Mouse (Mus musculus) CH12.LX (cell line): ENCODE measurements at regions not wholly inside any gene's neighbourhood (a gene's known extent, or its start where the extent isn't known, plus 50 kb on each side); places are given as distances from the start of the nearest gene placed in this dataset.

Experiments
- DNase-seq: peaks from one replicate; pipeline ENCODE4 v3.0.0-alpha.2; 2013; ENCODE audit errors: extremely low read depth
- H3K27ac ChIP-seq: 2 replicates; pipeline ENCODE4 v1.5.1; 2012; ENCODE audit warnings: low read depth, mild to moderate bottlenecking, control low read depth, moderate library complexity; ENCODE audit not compliant: insufficient read depth
- H3K27me3 ChIP-seq: replicated peaks from 2 replicates; pipeline ENCODE3; 2012; ENCODE audit warnings: inconsistent platforms
- H3K36me3 ChIP-seq, 2 experiments: replicated peaks in 1 of 2; 2 replicates each; pipeline versions ENCODE3 to v1.6.1; 2012; ENCODE audit warnings: inconsistent platforms in 1 of 2, low read length in 1 of 2, mild to moderate bottlenecking in 1 of 2, mixed read lengths in 1 of 2, moderate library complexity in 1 of 2; ENCODE audit not compliant: control insufficient read depth in 1 of 2, insufficient read depth in 1 of 2
- H3K4me1 ChIP-seq, 2 experiments: 2 replicates each; pipeline ENCODE4 v1.6.1; 2012; ENCODE audit warnings: inconsistent platforms in 1 of 2, moderate library complexity in 1 of 2; ENCODE audit not compliant: insufficient read depth in 2 of 2, control insufficient read depth in 1 of 2
- H3K4me2 ChIP-seq: 2 replicates; pipeline ENCODE4 v1.6.1; 2012; ENCODE audit warnings: low read depth, mild to moderate bottlenecking, control low read depth; ENCODE audit not compliant: poor library complexity, insufficient read depth, severe bottlenecking
- H3K4me3 ChIP-seq, 3 experiments: fragments of 150-350 bp in 1 of 3; sonication (generic) in 1 of 3; replicated peaks in 1 of 3; 2 replicates each; pipeline versions ENCODE3 to v1.5.1; 2011 to 2012; ENCODE audit warnings: low read depth in 2 of 3, low read length in 2 of 3, mild to moderate bottlenecking in 2 of 3, moderate library complexity in 2 of 3, control low read depth in 1 of 3, improper control_type of control experiment in 1 of 3, inconsistent platforms in 1 of 3, mixed read lengths in 1 of 3; ENCODE audit not compliant: poor library complexity in 1 of 3
- H3K79me2 ChIP-seq: replicated peaks from 2 replicates; pipeline ENCODE4 v1.6.1; 2012; ENCODE audit warnings: mild to moderate bottlenecking, moderate library complexity; ENCODE audit not compliant: control insufficient read depth, poor library complexity, insufficient read depth, severe bottlenecking; ENCODE audit errors: extremely low read depth
- H3K9ac ChIP-seq: 2 replicates; pipeline ENCODE4 v1.6.1; 2012; ENCODE audit warnings: low read depth, mild to moderate bottlenecking, control low read depth, moderate library complexity; ENCODE audit not compliant: insufficient read depth
- H3K9me3 ChIP-seq: replicated peaks from 2 replicates; pipeline ENCODE3; 2012; ENCODE audit warnings: low read length, inconsistent platforms, mixed read lengths
- CHD2 ChIP-seq: IDR thresholded peaks from 2 replicates; pipeline ENCODE4 v1.6.1; 2011; ENCODE audit warnings: low read length, improper control_type of control experiment
- CTCF ChIP-seq, 2 experiments: IDR thresholded peaks in 1 of 2; conservative IDR thresholded peaks in 1 of 2; 2 replicates each; pipeline ENCODE4 v1.5.1; 2011 to 2012; ENCODE audit warnings: low read depth in 2 of 2, low read length in 2 of 2, improper control_type of control experiment in 1 of 2, inconsistent platforms in 1 of 2, mild to moderate bottlenecking in 1 of 2, moderate library complexity in 1 of 2
- E2F4 ChIP-seq: IDR thresholded peaks from 2 replicates; pipeline ENCODE4 v1.6.1; 2011; ENCODE audit warnings: low read depth, low read length, improper control_type of control experiment; ENCODE audit not compliant: insufficient replicate concordance
- HCFC1 ChIP-seq: IDR thresholded peaks from 2 replicates; pipeline ENCODE4 v1.6.1; 2012; ENCODE audit warnings: low read depth, mild to moderate bottlenecking, inconsistent platforms, low read length, improper control_type of control experiment
- JUN ChIP-seq: IDR thresholded peaks from 2 replicates; pipeline ENCODE4 v1.6.1; 2011; ENCODE audit warnings: low read depth, mild to moderate bottlenecking, low read length, improper control_type of control experiment, moderate library complexity; ENCODE audit not compliant: insufficient read depth
- JUND ChIP-seq: conservative IDR thresholded peaks from 2 replicates; pipeline ENCODE4 v1.6.1; 2011; ENCODE audit warnings: low read depth, low read length, improper control_type of control experiment
- MAFK ChIP-seq: IDR thresholded peaks from 2 replicates; pipeline ENCODE4 v1.6.1; 2011; ENCODE audit warnings: low read length, improper control_type of control experiment; ENCODE audit not compliant: insufficient replicate concordance
- MAX ChIP-seq: IDR thresholded peaks from 2 replicates; pipeline ENCODE4 v1.6.1; 2011; ENCODE audit warnings: low read length, improper control_type of control experiment
- MEF2A ChIP-seq: IDR thresholded peaks from 2 replicates; pipeline ENCODE4 v1.6.1; 2014; ENCODE audit warnings: low read depth, mild to moderate bottlenecking, inconsistent platforms, low read length, improper control_type of control experiment, borderline replicate concordance
- NELFE ChIP-seq: IDR thresholded peaks from 2 replicates; pipeline ENCODE4 v1.6.1; 2011; ENCODE audit warnings: low read depth, low read length, improper control_type of control experiment
- NRF1 ChIP-seq: IDR thresholded peaks from 2 replicates; pipeline ENCODE4 v1.6.1; 2014; ENCODE audit warnings: low read depth, mild to moderate bottlenecking, inconsistent platforms, low read length, improper control_type of control experiment, moderate library complexity
- PAX5 ChIP-seq: IDR thresholded peaks from 2 replicates; pipeline ENCODE4 v1.6.1; 2012; ENCODE audit warnings: low read length, inconsistent platforms, mixed read lengths
- POLR2AphosphoS2 ChIP-seq: IDR thresholded peaks from 2 replicates; pipeline ENCODE4 v1.6.1; 2011; ENCODE audit warnings: low read depth, low read length, improper control_type of control experiment
- RAD21 ChIP-seq: IDR thresholded peaks from 2 replicates; pipeline ENCODE4 v1.6.1; 2011; ENCODE audit warnings: low read depth, mild to moderate bottlenecking, low read length, improper control_type of control experiment, moderate library complexity
- RCOR1 ChIP-seq: conservative IDR thresholded peaks from 2 replicates; pipeline ENCODE4 v1.6.1; 2012; ENCODE audit warnings: low read depth, mild to moderate bottlenecking, inconsistent platforms, low read length, improper control_type of control experiment
- TBP ChIP-seq: conservative IDR thresholded peaks from 2 replicates; pipeline ENCODE4 v1.6.1; 2011; ENCODE audit warnings: low read depth, low read length, improper control_type of control experiment
- TCF12 ChIP-seq: IDR thresholded peaks from 2 replicates; pipeline ENCODE4 v1.6.1; 2014; ENCODE audit warnings: low read depth, mild to moderate bottlenecking, inconsistent platforms, low read length, improper control_type of control experiment
- UBTF ChIP-seq: IDR thresholded peaks from 2 replicates; pipeline ENCODE4 v1.6.1; 2012; ENCODE audit warnings: low read depth, mild to moderate bottlenecking, inconsistent platforms, low read length, improper control_type of control experiment, moderate library complexity
- USF2 ChIP-seq: conservative IDR thresholded peaks from 2 replicates; pipeline ENCODE4 v1.6.1; 2011; ENCODE audit warnings: low read depth, low read length, improper control_type of control experiment
- ZC3H11A ChIP-seq: IDR thresholded peaks from 2 replicates; pipeline ENCODE4 v1.6.1; 2012; ENCODE audit warnings: low read depth, mild to moderate bottlenecking, inconsistent platforms, low read length, improper control_type of control experiment
- ZKSCAN1 ChIP-seq: IDR thresholded peaks from 2 replicates; pipeline ENCODE4 v1.6.1; 2012; ENCODE audit warnings: low read depth, inconsistent platforms, low read length, improper control_type of control experiment, borderline replicate concordance
- ZNF384 ChIP-seq: IDR thresholded peaks from 2 replicates; pipeline ENCODE4 v1.6.1; 2012; ENCODE audit warnings: low read depth, low read length, improper control_type of control experiment, inconsistent platforms
- dilution Hi-C: fragments of 300-500 bp; cut with MboI; formaldehyde crosslinking; loops from 2 replicates; pipeline ENCODE4 v1.14.3; 2020; ENCODE audit warnings: low sequenced_read_pairs; ENCODE audit not compliant: extremely low pct_unique_long_range_greater_than_20kb, extremely low pct_ligation_motif_present
- in situ Hi-C: fragments of 300-500 bp; cut with MboI; formaldehyde crosslinking; loops from 3 replicates; pipeline ENCODE4 v1.14.3; 2019; ENCODE audit warnings: low sequenced_read_pairs, low pct_ligation_motif_present, low pct_unique_long_range_greater_than_20kb, mixed read lengths

DNA sequence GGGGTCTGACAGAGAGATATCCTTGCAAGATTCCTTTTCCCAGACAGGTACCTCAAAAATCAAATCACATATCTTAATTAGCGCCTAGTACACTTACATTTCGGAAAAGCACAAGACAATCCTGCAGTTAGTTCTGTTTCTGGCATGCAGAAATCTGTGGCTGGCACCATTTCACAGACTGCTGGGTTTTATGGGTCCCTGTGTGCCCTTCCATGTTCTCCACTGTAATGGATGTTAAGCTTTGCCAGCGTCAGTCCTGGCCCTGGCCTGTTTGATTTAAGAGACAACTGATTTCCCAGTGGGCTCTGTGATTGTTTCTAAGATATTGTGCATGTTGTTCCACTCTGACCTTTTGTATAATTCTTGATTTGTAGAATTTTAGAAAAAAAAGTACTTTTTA is 93.3 kb upstream of the Gm9972 start:
- dilution Hi-C loops, result no loop called here
- no peaks in the 10 kb centered on the region for H3K36me3 ChIP-seq
- in situ Hi-C loops, result no loop called here

GRCm38 (mm10) chr11:42944573-42944972 is 91.0 kb upstream of the Gm9972 start:
- H3K9ac ChIP-seq, result no peak overlapping the region
- no peak overlapping the region for H3K4me3 ChIP-seq
- dilution Hi-C loops, result no loop called here
- no peaks in the 10 kb centered on the region for H3K4me1 ChIP-seq
- no peaks in the 10 kb centered on the region for H3K9me3 ChIP-seq
- no peak overlapping the region for H3K4me2 ChIP-seq
- TF ChIP-seq JUND (no peak), MAFK (no peak), NRF1 (no peak), HCFC1 (no peak), USF2 (no peak), CTCF (conservative IDR thresholded peaks at IDR 0.05 in 1 of 2, IDR thresholded peaks at IDR 0.05 in 1 of 2; ENCODE audit: low read depth in 2 of 2, low read length in 2 of 2) (no peak), MEF2A (no peak)
- TF ChIP-seq, all 38 proteins: peak for 0
- DNase-seq, result no peak
- H3K79me2 ChIP-seq, result no peaks in the 10 kb centered on the region
- in situ Hi-C loops, result no loop called here
- H3K36me3 ChIP-seq, result no peaks in the 10 kb centered on the region
- H3K27me3 ChIP-seq, result no peaks in the 10 kb centered on the region
- no peak overlapping the region for H3K27ac ChIP-seq

More for the DNA sequence above, 93.3 kb upstream of the Gm9972 start:
- Histone ChIP-seq H3K4me3 (no peak overlapping the region), H3K79me2 (no peaks in the 10 kb centered on the region), H3K4me2 (no peak overlapping the region), H3K4me1 (no peaks in the 10 kb centered on the region), H3K27me3 (no peaks in the 10 kb centered on the region), H3K9ac (no peak overlapping the region), H3K9me3 (no peaks in the 10 kb centered on the region), H3K27ac (no peak overlapping the region)
- DNase-seq, result no peak
- no peak for TF ChIP-seq RAD21
- TF ChIP-seq ZNF384, result no peak
- TF ChIP-seq NELFE, result no peak
- no peak for TF ChIP-seq ZKSCAN1
- TF ChIP-seq TBP, result no peak
- TF ChIP-seq MAFK, result no peak
- TF ChIP-seq ZC3H11A, result no peak
- TF ChIP-seq JUN, result no peak
- TF ChIP-seq MAX, result no peak
- no peak for TF ChIP-seq HCFC1
- no peak for TF ChIP-seq CTCF (conservative IDR thresholded peaks at IDR 0.05 in 1 of 2, IDR thresholded peaks at IDR 0.05 in 1 of 2; ENCODE audit: low read depth in 2 of 2, low read length in 2 of 2)
- no peak for TF ChIP-seq CHD2
- no peak for TF ChIP-seq JUND
- no peak for TF ChIP-seq POLR2AphosphoS2
- no peak for TF ChIP-seq TCF12
- no peak for TF ChIP-seq PAX5
- TF ChIP-seq E2F4, result no peak
- TF ChIP-seq UBTF, result no peak
- no peak for TF ChIP-seq RCOR1
- TF ChIP-seq MEF2A, result no peak
